Mouse (Mus musculus) small intestine, adult 2 months (tissue): ENCODE data around the gene Dnajc1.

Experiments used
- CTCF ChIP-seq: fragments of 200-500 bp; IDR thresholded peaks from 2 replicates; pipeline ENCODE4 v1.5.1; 2012; ENCODE audit warnings: low read depth, mild to moderate bottlenecking, control low read depth, inconsistent platforms, low read length, moderate library complexity, mixed read lengths; ENCODE audit not compliant: insufficient replicate concordance, insufficient read length; ENCODE audit errors: extremely low read depth
- POLR2A ChIP-seq: fragments of 200-500 bp; IDR thresholded peaks from 2 replicates; pipeline ENCODE4 v1.6.1; 2012; ENCODE audit warnings: low read depth, mild to moderate bottlenecking, control low read depth, inconsistent platforms, low read length, moderate library complexity

GRCm38 (mm10) chr2:18265736-18266135, 126.9 kb downstream of the Dnajc1 start:
- no peak for TF ChIP-seq POLR2A
- TF ChIP-seq CTCF = no peak
